Mouse (Mus musculus) brown adipose tissue, adult 24 weeks (tissue): ENCODE measurements around the gene Acsf3. TPM values are rescaled to one million over a fixed set of nuclear protein-coding genes. Genes with fewer than 3 reads are reported as not detected.

ENCODE experiments used
- H3K27ac ChIP-seq: fragments of 200-500 bp; replicated peaks from 2 replicates; pipeline ENCODE4 v1.5.1; 2012; ENCODE audit warnings: low read depth, mild to moderate bottlenecking, low read length
- H3K4me1 ChIP-seq: fragments of 200-500 bp; 2 replicates; pipeline ENCODE4 v1.6.1; 2012; ENCODE audit warnings: low read length, mixed read lengths; ENCODE audit not compliant: control insufficient read depth, insufficient read depth, insufficient read length
- H3K4me3 ChIP-seq: fragments of 200-500 bp; 2 replicates; pipeline ENCODE4 v1.5.1; 2012; ENCODE audit warnings: low read depth, mild to moderate bottlenecking, low read length, moderate library complexity; ENCODE audit not compliant: insufficient read depth
- polyA plus RNA-seq: library from polyadenylated mRNA; stranded (reverse); fragments of >200 nt; gene quantifications from 2 replicates; pipeline ENCODE4 v1.2.4, GENCODE M21; 2012; ENCODE audit not compliant: missing spikeins, insufficient read depth, insufficient read length

Acsf3 gene
- polyA plus RNA-seq, 1 experiment: 102 TPM

GRCm38 (mm10) chr8:122812610-122813250, 37.4 kb downstream of the Acsf3 start:
- H3K4me1 ChIP-seq: peaks cover 2% of the 10 kb centered on the region

DNA sequence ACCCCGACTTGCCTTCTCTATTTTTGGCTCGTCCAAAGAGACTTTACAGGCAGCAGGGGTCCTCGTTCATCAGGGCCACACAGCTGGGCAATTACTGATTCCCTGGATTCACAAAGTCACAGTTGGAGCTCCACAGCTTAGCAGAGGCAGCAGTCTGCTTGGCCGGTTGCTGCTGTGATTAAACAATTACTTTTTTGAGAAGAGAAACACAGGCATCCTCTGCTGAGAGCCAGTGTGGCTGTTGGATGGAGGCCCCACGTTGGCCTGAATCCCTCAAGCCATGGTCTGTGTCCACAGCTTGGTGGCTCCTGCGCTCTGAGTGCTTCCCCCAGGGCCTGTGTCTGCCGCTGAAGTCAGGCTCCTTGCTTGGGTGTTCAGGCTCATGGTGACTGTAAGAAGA, 39.3 kb downstream of the Acsf3 start:
- no peak overlapping the region for H3K27ac ChIP-seq
- no peaks in the 10 kb centered on the region for H3K4me1 ChIP-seq

More at GRCm38 (mm10) chr8:122812610-122813250, 37.4 kb downstream of the Acsf3 start:
- Histone ChIP-seq H3K4me3 (no peak overlapping the region), H3K27ac (no peak overlapping the region)

GRCm38 (mm10) chr8:122816965-122817364, 41.7 kb downstream of the Acsf3 start:
- no peak overlapping the region for H3K27ac ChIP-seq
- H3K4me3 ChIP-seq: no peak overlapping the region
- no peaks in the 10 kb centered on the region for H3K4me1 ChIP-seq

More for the DNA sequence above, 39.3 kb downstream of the Acsf3 start:
- H3K4me3 ChIP-seq: no peak overlapping the region

GRCm38 (mm10) chr8:122817724-122818496, 42.6 kb downstream of the Acsf3 start:
- Histone ChIP-seq H3K4me3 (no peak overlapping the region), H3K27ac (no peak overlapping the region), H3K4me1 (no peaks in the 10 kb centered on the region)

- H3K4me3 ChIP-seq: no peak overlapping the region
- no peaks in the 10 kb centered on the region for H3K4me1 ChIP-seq
- no peak overlapping the region for H3K27ac ChIP-seq
Measured at GRCm38 (mm10) chr8:122819776-122820175, 44.5 kb downstream of the Acsf3 start.

DNA sequence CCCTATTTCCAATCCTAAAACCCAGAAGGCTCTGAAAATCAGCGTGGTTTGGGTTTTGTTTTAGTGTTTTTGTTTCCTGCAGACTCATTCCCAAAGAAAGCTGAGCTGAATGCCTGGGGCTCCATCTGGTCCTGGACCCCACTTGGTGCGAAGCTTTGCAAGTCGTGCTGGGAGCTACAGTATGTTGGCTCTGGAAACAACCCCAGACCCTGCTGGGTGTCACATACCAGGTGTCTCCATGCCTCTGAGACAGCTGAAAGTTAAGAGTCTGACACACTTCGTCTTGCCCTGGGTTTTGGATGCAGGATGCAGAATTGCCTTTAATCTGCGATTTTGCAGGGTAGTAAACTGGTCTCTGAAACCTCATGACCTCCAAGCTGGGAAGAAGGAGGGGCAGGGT, 49.3 kb downstream of the Acsf3 start:
- Histone ChIP-seq H3K4me1 (no peaks in the 10 kb centered on the region), H3K27ac (no peak overlapping the region), H3K4me3 (no peak overlapping the region)

- H3K27ac ChIP-seq: no peak overlapping the region
- no peak overlapping the region for H3K4me3 ChIP-seq
- H3K4me1 ChIP-seq: no peaks in the 10 kb centered on the region
Measured at GRCm38 (mm10) chr8:122824986-122825385, 49.7 kb downstream of the Acsf3 start.

DNA sequence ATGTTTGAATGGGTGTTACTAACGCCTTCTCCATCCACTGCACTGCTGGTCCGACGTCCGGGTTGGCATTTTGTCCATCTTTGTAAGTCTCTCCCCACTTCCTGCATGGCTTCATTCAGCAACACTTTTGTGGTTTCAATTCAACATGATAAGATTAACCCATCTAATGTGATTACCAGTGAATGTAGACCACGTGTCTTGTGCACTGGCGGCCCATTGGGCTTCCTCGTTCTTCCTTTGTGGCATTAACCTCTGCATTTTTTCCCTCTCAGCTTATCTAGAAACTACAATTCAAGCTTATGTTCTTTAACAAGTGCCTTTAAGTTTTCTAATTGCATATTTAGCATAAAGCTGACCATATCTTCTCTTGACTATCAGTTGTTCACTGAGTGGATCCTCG, 50.1 kb downstream of the Acsf3 start:
- no peak overlapping the region for H3K4me3 ChIP-seq

GRCm38 (mm10) chr8:122829396-122829795, 54.1 kb downstream of the Acsf3 start:
- H3K4me1 ChIP-seq: no peaks in the 10 kb centered on the region
- no peak overlapping the region for H3K27ac ChIP-seq
- no peak overlapping the region for H3K4me3 ChIP-seq

More for the DNA sequence above, 50.1 kb downstream of the Acsf3 start:
- Histone ChIP-seq H3K4me1 (no peaks in the 10 kb centered on the region), H3K27ac (no peak overlapping the region)

GRCm38 (mm10) chr8:122830349-122831061, 55.2 kb downstream of the Acsf3 start:
- H3K4me1 ChIP-seq: no peaks in the 10 kb centered on the region
- H3K27ac ChIP-seq: no peak overlapping the region
- H3K4me3 ChIP-seq: no peak overlapping the region

GRCm38 (mm10) chr8:122834416-122834815, 59.1 kb downstream of the Acsf3 start:
- no peaks in the 10 kb centered on the region for H3K4me1 ChIP-seq
- H3K27ac ChIP-seq: no peak overlapping the region
- H3K4me3 ChIP-seq: no peak overlapping the region

GRCm38 (mm10) chr8:122834971-122835370, 59.7 kb downstream of the Acsf3 start:
- H3K4me1 ChIP-seq: no peaks in the 10 kb centered on the region
- H3K27ac ChIP-seq: no peak overlapping the region
- H3K4me3 ChIP-seq: no peak overlapping the region

DNA sequence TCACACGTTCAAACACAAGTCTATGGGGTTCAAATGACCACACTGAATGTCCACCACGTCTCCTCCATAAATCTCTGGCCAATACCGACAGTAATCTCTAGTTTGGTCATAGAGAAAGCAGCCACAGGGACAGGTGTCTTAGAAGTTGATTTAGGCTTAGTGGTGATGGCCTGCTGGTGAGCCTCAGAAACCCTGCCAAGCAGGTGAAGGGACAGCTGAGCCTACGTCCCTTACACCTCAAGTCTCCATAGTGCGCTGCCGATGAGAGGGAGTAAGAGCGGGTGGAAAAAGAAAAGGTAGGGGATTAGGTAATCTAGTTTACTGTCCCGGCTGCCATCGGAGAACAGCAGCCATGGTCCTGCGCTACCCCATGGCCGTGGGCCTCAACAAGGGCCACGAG, 60.9 kb downstream of the Acsf3 start:
- Histone ChIP-seq H3K27ac (no peak overlapping the region), H3K4me1 (no peaks in the 10 kb centered on the region), H3K4me3 (no peak overlapping the region)

DNA sequence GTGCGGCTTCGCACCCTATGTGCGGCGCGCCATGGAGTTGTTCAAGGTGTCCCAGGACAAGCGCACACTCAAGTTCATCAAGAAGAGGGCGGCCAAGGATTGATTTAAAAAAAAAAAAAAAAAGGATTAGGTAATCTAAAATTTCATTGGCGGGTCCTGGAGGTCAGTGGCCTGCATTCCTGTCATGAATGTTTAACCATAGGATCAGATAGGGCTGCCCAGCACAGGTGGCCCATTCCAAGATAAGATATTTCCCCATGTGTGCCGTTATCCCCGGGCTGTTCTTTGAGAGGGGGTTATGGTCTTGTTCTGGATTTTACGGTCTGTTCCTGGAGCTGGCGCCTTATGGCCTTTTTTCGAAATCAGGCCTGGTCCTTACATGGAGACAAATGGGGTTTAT, 61.4 kb downstream of the Acsf3 start:
- Histone ChIP-seq H3K4me3 (no peak overlapping the region), H3K4me1 (no peaks in the 10 kb centered on the region), H3K27ac (no peak overlapping the region)

- no peaks in the 10 kb centered on the region for H3K4me1 ChIP-seq
- H3K27ac ChIP-seq: no peak overlapping the region
- H3K4me3 ChIP-seq: no peak overlapping the region
Measured at GRCm38 (mm10) chr8:122844161-122844560, 68.9 kb downstream of the Acsf3 start.
